Mouse (Mus musculus) retina, postnatal 7 days (tissue): ENCODE results near the gene Mrps10.
A peak's percentile ranks its signal among the peaks of the same experiment; 100 is the strongest.
"Not testable (repeated sequence)": the region's sequence is repeated elsewhere in the genome, so short reads cannot be mapped to it uniquely, and the experiment has no call there.

Source experiments
- DNase-seq: peaks from one replicate; pipeline ENCODE4 v3.0.0-alpha.2; 2012; ENCODE audit warnings: low read depth, low spot score

Mrps10 gene

DNA sequence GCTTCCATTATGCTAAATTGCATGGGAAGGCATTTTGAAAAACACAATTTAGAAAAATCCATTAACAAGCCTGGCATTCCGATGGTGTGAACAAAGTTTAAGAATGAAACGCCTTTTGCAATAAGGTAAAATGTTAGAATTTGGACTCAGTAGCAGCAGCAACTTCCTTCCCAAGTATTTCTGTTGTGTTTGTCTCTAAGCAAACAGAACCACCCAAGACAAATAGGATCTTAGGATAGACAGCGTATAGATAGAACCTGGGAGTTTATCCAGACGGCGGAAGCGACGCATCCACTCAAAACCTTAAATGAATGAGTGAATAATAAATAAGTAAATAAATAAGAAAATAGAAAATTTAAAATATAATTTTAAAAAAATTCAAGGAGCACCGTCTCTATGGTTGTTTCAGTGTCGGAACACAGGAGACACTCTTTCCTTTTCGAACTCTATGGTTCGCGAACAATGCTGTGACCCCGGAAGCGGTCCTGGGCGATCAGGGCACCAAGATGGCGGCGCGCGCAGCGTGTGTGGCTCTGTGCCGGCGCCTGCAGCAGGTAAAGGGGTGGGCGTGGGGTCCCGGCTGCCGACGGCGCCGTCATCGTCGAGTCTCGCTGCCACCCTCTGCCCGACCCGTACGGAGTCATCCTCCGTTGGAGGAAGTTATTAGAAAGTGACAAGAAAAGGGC lies at the start of gene Mrps10:
Gene Mrps10 (plus strand): TSS at position 487 of the 686 bp plus-strand sequence.
- peak; percentile 83 for DNase-seq

DNA sequence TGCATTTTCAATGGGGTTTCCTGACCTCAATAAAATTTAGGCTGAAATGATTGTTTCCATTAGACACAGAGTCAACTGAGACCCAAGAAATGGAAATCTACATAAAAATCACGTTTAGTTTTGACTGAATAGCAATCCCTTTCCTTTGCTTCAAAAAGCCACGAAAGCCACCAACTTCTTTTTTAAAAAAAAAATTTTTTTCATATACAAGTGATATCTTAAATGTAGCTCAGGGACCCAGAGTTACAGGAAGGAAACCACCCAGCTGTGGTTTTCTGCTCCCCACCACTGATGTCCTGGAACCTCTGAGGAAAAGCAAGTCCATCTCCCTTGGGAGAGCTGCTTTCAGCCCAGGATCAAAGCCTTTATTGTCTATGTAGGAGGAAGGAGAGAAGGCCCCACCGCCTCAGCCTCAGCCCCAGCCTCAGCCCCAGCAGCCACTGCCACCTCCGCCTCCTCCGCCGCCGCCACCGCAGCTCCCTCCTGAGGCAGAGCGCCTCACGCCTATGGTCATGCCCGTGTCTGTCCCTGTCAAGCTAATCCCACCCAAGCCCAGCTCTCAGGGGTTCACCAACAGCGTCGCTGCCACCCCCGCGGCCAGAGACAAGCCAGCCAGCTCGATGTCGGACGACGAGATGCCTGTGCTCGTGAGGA lies 49.6 kb upstream of the Mrps10 start:
- no peak for DNase-seq

DNA sequence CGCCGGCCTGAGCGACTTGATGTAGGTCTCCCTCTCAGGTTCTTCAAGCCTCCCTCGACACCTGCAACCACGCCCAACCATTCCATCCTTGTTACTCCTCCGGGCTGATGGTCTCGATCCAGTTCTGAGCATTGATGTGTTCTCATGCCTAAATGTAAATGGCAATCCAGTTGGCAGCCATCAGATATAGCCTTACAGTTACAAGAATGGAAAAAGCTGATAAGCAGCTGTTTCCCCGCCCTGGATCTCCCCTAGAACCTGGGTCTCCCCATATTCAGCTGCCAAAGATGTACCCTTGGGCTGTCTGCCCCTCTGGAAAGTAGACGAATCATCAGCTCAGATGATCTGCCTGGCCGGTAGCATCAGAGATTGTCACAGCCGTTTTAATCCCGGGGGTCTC lies 48.9 kb upstream of the Mrps10 start:
- DNase-seq, result no peak

DNA sequence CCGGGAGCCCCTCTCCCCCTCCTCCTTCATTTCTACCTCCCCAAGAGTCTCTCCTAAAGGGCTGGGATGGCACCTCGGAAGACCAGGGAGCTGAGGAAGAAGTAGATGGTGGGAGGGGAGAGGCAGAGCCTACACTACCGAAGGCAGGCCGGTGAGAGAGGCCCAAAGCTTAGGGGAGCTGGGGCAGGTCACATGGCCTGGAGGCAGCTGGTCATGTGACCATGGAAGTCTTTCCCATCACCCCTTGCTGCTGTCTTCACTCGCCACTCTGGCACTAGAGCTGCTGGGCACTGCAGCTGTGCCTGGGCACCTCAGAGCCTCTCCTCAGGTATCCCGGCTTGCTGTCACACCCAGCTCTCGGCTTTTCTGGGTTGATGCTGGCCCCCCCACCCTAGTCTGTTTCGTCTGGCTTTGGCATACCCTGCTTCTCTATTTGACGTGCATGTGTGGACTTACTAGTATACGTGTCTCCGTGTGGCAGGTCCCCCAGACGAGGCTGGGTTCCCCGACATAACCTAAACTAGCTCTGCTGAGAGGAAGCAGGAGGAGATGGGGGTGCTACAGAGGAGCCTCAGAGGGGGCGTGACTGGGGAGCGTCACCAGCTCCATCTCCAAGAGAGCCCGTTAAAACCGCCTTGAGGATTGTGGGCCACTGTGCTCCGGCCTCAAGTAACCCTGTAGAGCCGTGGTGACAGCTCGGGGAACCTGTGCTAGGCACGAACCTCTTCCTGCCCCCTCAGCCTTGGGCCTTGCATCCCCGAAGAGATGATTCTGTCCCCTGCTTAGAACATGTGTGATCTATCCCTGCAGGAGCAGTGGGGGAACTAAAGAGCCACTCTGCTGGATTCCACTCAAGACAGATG lies 46.3 kb upstream of the Mrps10 start:
- DNase-seq, result no peak

DNA sequence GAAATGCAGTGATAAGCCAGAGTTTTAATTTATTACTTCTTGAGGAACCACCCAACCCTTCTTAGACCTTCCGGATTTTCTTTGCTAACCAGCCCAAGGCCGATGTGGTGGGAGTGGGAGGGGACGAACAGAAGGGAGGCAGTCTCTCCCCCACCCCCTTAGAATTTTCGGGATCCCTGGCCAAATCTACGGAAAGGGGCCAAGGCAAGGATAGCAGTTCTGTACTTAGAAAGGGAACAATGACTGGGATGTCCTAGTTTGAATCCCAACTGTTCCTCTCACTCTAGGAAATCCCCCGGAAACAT lies 45.7 kb upstream of the Mrps10 start:
- DNase-seq, result no peak

DNA sequence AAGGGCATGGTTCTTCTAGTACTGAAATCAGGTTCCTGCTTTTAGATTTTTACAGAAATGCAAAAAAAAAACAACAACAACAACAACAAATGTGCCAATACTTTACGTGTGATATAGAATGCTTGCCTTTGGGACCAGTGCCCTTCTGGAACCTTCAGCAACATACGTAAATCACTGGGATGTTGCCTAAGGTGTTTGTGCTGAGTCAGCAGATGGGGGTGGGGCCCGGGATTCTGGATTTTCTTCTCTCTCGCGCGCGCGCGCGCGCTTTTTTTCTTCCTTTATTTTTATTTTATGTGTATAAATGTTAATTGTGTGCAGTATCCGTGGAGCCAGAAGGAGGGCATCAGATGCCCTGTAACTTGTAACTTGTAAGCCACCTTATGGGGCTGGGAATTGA lies 41.1 kb upstream of the Mrps10 start:
- no peak for DNase-seq

DNA sequence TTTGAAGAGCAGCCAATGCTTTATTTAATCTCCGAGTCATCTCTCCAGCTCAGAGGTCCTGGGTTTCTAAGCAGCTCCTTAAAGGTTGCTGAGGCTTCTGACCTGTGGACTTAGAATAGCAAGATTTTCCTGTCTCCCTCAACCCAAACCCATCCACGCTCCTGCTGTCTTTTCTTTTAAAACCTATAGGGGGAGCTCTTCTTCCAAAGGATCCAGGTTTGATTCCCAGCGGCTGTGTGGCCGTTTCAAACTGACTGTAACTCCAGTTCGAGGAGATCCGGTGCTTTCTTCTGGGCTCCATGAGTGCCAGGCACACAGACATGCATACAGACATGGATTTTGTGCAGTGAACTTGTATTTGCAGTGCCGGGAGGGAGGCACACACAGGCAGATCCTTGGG lies 40.7 kb upstream of the Mrps10 start:
- DNase-seq, result no peak

DNA sequence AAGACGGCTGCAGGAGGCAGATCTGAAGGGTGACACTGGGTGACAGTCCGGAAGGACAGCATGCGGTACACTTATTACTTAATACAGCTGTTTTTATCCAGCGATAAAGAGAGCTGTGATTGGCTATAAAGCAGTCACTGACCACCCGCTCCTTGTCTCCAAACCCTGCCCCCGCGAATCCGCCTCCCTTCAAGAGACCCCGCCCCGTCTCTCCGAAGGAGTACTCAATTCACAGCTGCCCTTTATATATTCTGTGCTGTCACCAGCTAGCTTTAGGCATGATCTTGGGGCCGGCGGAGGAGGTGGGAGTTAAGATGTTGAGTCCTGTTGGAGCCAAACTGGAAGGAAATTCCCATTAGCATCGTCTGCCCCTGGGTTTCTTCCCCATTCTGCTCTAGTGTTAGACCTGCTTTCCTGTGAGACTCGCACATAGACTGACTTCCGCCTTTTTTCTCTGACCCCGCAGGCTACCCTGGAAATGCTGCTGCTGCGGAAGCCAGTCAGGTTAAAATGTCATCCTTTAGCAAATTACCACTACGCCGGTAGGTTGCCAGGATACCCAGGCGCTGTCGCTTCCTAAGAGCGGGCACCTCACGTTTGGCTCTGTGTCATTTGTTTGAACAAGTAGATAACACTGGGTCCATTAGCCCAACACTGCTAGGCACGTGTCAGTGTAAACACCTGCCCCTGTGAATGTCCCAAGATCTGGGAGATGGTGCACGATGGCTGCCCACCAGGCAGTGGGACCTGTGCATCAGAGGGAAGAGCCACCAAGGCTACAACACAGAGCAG lies 39.9 kb upstream of the Mrps10 start:
- DNase-seq, result no peak

DNA sequence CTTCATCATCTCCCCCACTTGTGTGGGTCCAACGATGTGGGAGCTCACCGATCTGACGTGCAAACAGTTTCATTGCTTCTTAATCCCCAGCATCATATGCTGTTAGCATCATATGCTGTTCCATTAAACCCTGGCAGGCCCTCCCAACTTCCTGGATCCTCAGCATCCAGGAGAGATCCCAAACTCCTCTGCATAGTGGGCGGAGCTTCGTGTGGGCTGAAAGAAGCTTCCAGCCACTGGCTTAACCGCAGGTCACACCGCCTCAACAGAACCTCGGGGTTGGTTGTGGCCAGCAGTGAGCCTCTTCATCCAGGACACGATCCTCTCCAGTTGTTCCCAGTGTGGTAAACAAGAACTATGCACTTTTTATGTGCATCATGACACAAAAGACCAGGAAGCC lies 38.1 kb upstream of the Mrps10 start:
- no peak for DNase-seq

DNA sequence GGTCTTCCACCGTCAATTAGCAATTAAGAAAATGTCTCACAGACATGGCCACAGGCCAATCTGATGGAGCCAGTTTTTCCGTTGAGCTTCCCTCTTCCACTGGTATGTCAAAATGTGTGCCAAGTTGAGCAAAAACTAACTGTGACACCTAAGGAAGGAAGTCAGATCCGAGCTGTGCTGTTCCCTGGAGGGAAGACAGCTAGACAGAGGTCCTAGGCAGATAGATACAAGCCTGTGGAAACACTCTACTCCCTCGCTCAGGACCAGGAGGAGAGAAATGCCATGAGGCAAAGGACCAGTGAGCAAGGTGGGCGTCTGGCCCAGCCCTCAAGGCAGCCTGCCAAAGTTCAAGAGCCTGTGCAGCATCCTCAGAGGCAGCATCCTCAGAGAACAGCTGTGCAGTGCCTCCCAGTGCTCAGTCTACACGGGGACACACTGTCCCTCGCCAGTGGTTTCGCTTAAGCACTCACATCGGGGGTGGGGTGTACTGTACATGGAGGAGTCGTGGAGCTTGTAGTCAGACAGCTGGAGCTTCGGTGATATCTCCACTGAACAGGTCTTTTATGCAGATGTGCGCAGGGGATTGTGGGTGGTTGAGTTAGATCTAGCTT lies 36.6 kb upstream of the Mrps10 start:
- DNase-seq, result no peak

DNA sequence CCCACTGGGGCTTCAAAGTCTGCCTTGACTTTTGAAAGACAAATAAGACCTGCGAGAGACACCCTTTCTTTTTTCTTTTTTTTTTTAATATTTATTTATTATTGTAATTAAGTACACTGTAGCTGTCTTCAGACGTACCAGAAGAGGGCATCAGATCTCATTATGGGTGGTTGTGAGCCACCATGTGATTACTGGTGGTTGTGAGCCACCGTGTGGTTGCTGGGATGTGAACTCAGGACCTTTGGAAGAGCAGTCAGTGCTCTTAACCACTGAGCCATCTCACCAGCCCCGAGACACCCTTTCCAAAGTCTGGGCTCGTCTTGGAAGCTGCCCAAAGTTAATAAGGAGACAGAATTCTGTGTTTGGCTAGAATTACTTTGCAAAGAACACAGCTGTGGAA lies 36.0 kb upstream of the Mrps10 start:
- not testable (repeated sequence) for DNase-seq

DNA sequence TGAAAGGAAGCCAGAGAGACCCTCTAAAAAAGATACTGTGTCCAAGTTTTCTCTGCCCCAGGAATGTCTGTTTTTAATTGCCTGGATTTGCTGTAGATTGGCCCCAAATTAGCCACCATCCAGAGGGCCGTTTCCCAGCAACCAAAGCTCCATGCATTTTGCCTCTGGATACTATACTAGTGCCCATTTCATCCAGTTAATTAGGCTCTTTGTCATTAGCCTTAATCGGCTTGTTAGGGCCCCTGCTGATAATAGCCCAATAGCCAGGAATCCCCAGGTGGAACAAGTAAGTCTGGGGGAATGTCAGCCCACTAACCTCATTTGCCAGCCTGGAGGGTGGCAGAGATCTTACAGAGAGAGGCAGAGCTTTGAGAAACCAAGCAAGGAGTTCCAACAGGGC lies 35.3 kb upstream of the Mrps10 start:
- DNase-seq, result peak; percentile 20

DNA sequence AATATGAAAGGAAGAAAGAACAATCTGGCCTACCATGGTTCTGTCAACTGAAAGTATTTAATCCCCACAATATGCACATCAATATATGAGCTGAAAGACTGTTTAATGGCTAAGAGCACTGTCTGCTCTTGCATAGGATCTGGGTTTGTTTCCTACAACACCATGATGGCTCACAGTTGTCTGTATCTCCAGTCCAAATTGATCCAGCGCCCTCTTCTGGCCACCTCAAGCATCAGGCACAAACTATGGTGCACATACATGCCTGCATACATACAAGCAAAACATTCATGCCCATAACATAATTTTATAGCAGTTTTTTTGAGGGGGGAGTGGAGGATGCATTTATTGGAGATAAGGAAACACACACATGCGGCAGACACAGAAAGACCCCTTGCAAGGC lies 25.6 kb upstream of the Mrps10 start:
- DNase-seq, result no peak

DNA sequence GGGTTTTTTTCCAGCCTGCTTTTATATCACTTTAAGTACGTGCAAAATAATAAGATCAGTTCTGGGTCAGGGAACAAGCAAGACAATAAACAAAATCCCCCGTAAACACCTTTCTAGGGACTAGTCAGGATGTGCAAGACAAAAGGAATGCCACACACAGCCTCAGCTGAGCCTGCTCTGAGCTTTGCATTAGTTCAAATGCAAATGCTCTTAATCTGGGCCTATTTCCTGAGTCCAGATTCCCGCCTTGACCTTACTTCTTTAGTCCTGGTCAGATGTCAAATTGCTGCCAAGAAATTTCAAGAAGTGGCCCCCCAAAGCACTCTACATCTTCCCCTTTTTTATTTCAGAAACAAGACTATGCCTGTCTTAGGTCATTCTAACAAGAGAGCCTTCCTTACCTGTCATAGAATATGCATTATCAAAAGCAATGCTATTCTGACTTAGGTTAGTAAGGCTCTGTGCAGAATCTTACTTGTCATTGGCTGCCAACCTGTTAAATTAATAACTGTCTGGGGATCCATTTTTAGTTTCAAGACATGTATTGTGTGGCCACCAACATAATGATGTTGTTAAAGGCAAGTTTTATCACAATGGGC lies 18.9 kb upstream of the Mrps10 start:
- no peak for DNase-seq

DNA sequence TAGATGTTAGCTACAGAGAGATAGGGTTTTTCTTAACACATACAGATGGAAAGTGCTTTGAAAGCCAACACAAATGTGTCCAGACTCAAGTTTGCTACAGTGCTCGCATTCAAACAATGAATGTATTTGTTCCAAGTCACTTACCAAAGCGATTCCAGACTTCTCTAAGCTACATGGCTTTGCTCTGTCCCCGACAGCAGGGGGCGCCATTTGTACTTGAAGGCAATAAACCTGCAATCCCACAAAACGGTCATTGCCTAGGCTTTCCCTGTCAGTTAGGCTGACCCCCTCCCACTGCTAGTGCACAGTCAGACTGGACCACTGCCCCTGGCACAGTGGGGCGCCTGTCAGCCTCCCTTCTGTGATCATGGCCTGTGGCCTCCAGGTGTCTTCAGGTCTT lies 8.7 kb upstream of the Mrps10 start:
- DNase-seq, result peak; percentile 20

DNA sequence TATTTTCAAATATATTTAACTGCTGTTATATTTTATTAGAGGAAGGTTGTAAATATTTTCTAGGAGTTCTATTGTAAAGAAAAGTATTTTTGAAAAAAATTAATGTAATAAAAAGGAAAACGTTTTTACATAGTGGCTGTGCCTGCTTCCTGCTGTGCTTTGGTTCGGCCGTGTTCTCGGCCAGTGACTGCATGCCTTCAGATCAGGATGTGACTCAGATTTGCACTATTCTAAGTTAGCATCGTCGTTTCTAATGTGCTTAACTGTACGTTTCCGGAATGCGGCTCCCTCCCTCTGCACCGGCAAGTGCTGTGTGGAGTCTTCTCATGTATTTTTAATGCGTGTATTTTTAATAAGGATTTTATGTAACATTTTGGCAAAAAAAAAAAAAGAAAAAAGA lies 7.3 kb upstream of the Mrps10 start:
- no peak for DNase-seq

DNA sequence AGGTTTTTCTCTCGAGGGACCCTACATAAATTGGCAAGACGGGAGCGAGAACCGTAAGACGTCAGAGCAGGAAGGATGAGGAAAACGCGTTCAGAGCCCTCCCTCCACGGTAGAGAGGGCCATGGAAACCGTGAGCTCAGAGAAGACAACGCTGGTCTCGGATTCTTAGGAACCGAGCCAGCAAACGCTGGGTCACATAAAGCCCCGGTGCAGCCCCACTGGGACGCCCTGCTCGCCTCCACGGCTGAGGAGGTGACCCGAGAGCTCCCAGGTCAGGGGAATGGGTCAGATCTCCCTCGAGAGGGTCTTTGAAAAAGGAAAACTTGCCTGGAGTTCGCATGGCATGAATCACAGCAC lies 378 bp downstream of the Mrps10 start:
- no peak for DNase-seq

DNA sequence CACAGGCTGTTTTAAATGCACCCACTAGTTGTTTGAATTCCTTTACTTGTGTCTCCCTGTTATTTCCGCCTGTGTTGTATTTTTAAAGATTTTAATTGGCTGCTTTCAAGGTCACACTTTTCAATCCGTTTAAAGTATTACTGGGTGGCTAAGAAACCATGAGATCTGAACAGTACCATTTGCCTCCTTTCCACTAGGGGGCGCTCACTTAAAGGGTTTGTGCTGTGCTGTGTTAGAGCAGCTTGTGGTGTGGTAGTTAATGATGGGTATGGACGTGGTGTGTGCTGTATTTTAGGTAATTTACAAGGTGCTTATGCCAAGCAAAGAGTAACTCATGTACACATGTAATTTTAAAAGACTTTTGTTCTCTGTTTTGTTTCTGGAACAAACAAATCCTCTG lies 2.8 kb downstream of the Mrps10 start:
- DNase-seq, result peak; percentile 82

DNA sequence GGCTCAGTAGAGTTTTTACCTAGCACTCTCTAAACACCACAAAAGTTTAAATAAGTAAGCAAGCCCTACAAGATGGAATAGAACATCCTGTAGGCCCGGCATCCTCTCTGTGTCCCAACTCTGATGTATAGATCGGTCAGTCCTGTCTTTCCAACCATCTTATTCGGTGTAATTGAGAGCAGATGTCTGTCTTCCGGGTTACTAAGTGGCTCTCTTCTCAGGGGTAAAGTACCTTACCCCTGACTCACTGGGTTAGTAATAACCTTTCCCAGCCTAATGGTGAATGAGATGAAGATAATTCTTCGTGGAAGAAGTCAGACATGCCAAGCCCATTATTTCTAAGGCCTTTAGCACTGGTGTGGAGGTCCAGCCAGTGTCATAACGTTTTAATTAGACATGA lies 5.3 kb downstream of the Mrps10 start:
- no peak for DNase-seq

DNA sequence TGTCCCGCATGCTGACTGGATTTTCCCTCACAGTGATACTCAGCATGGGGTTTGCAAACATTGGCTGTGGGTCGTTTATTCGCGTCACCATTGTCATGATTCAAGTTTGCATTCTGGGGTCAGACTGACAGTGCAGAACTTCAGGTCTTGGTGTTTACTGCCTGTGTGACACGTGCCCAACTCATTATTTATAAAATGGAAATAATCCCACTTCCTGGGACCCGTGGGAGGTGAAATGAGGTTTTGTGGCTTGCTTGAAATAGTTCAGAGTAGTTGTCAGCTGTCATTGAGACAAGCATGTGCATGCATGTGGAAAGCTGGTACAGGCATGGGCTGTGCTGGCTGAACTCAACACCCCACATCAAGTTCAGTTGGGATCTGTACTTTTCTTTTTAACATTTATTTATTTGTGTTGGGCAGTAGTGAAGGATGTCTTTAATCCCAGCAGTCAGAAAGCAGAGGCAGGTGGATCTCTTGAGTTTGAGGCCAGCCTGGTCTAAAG lies 8.1 kb downstream of the Mrps10 start:
- no peak for DNase-seq

DNA sequence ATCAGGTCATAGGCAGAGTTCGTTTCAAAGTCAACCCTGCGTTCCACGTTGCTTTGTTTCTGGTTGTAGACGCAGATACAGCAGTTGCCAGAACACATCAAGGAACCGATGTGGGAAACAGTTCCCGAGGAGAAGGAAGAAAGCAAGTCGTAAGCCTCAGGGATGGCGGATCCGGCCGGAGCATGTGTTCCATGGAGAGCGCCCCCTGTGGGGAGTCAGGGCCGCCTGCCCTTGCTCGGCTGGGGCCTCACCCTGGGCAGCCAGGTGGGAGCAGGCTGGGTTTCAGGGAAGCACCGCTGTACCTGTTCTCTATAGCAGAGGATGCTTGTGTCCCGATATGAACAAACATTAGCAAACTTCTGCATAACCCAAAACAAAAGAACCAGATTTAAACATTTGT lies 9.4 kb downstream of the Mrps10 start:
- no peak for DNase-seq
